Mouse (Mus musculus) gastrocnemius, adult 18-20 months (tissue): ENCODE measurements at regions not wholly inside any gene's neighbourhood (a gene's known extent, or its start where the extent isn't known, plus 50 kb on each side); places are given as distances from the start of the nearest gene placed in this dataset.

Source experiments
- DNase-seq: peaks from one replicate; pipeline ENCODE4 v3.0.0; 2021; ENCODE audit warnings: low spot score

DNA sequence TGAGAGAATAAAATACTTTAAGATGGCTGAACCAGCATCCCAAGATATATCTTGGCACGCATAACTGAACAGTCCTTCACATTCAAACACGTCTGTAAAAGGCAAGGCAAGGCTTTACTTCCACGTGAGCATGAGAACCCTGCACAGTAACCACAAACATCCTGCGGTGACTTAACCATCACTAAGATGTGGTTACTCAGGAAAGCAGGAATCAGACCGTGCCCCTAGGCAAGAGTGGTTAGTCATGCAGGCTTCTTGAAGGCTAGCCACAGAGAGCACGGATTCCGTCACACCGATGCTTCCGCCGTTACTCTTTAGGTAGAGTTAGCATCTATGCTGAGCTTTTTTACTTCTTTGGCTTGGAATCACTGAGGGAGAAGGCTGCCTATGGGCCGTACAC lies 266.8 kb downstream of the Barhl2 start:
- DNase-seq: no peak

GRCm38 (mm10) chr5:106181726-106182125 lies 276.2 kb downstream of the Barhl2 start:
- DNase-seq: no peak

DNA sequence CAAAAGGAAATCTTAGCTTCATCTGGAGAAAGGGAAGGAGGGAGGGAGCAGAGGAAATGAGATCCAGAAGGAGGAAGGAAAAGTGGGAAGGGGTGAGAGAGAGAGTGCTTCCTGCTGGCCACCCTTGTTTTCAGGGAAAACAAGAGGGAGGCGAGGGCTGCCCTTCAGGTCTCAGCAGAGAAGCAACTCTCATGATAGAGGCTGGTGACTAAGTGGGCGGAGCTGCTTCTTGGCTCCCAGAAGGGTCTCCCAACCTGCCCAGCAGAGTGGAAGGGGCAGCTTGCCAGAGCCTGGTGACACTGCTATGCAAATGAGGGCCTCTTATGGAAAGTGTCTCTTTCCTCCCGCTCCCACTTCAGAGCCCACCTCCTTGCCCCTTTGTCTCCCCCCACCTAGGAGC lies 285.8 kb downstream of the Barhl2 start:
- no peak for DNase-seq

DNA sequence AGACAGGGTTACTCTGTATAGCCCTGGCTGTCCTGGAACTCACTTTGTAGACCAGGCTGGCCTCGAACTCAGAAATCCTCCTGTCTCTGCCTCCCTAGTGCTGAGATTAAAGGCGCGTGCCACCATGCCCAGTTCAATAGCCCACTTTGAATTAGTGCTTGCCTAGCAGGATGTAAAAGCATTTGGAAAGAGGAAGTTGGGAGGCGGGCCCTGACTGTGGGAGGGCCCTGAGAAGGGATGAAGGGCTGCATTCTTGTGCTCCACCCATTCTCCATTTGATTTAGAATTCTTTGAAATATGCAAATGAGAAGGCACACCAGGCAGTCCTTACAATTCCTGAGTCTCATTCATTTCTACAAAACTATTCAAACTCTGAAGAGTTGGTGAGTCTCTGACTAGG lies 287.6 kb downstream of the Barhl2 start:
- no peak for DNase-seq

DNA sequence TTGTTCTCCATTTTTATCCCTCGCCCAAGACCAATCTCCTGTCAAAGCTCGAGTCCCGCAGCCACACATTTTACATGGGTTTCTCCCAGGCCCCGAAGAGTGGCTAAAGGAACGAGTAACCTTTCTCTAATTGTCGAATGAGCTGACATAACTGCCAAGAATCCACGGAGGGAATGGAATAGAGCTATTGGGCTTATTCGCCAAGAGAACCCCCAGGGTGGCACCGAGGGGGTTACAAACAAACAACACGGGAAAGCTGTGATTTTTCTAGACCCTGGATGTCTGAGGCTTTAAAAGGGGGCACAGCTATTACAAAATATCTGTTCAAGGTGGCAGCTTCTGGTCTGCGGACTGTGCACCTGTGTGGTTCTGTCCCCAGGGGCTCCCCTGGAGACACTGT lies 290.4 kb downstream of the Barhl2 start:
- no peak for DNase-seq

- no peak for DNase-seq
Observed at GRCm38 (mm10) chr5:106166266-106166665, 289.9 kb downstream of the Zfp326 start.

DNA sequence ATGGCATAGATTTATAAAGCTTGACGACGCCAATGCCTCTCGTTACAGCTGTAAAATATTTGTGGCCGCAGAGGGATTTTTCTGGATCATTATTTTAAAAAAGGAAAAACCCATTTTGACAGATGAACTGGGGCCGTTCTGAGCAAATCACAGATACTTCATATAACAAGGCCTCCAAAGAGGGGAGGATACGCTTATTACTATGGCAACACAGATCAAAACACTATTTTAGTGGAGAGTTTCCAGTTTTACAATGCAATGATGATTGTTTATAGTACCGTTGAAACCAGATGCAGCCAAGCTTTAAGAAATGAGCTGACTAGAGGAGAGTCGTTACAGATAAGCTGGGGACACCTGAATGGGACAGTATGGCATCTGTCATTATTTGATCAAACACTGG lies 287.8 kb downstream of the Zfp326 start:
- DNase-seq: no peak

DNA sequence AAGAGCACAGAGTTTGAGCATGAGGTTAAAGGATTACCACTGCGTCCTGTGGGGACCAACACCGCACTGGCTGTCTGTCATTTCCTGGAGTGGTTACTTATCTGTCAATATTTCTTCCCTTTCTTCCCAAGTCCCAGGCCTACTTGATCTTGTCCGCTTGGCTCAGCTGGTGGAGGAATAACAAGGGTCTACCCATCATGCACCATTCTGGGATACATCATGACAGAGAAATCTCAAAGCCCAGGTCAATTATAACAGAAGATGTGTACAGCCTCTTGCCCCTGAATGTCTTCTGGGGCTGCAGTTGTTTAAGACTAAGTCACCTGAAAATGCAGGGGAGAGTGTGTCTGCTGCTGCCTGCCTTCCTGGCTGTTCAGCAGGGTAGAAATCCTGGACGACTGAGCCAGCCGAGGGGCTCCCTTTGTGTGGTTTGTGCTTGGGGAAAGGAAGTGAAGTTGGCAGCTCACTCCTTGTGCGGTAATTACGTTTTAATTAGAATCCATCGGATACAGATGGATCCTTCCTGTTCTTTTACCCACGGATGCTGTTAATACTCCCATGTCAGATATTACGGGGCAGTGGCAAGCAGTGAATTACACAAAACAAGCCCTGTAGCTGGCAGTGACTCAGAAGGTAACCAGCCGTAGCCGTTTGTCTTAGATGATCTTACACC lies 286.8 kb downstream of the Zfp326 start:
- DNase-seq: no peak

GRCm38 (mm10) chr5:106139109-106139508 lies 262.7 kb downstream of the Zfp326 start:
- no peak for DNase-seq

DNA sequence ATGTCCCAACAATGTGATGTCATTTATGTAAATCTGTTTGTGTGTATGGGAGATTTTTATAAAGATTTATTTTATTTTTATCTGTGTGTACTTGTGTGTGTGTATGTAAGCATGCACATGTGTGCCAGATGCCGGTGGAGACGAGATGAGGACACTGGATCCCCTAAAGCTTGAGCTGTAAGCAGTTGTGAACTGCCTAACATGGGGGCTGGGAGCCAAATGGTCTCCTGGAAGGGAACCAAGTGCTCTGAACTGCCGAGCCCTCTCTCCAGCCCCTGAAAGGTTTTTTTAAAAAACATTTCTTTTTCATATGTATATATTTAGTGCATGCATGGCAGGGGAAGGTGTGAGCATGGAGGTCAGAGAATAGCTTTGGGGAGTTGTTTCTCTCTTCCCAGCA lies 246.6 kb downstream of the Zfp326 start:
- DNase-seq: no peak

- no peak for DNase-seq
Observed at GRCm38 (mm10) chr5:106119584-106119983, 243.2 kb downstream of the Zfp326 start.

- DNase-seq: no peak
Observed at GRCm38 (mm10) chr5:106113186-106113585, 236.8 kb downstream of the Zfp326 start.

GRCm38 (mm10) chr5:106108474-106108971 lies 232.2 kb downstream of the Zfp326 start:
- DNase-seq: no peak

- DNase-seq: no peak
Observed at GRCm38 (mm10) chr5:106102255-106102654, 225.9 kb downstream of the Zfp326 start.

DNA sequence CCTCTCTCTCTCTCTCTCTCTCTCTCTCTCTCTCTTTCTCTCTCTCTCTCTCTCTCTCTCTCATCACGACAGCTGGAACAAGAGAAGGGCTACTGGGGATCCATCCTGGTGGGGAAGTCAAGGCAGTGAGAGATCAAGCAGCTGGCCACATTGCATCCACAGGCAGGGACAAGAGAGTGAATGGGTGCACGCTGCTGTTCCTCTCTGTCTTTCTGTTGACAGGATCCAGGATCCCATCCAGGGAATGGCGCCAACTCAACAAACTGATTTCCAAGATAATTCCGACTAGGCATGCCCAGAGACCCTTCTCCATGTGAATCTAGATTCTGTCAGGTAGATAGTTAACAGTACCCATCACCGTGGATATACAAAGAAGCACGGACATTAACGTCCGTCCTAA lies 222.5 kb downstream of the Zfp326 start:
- DNase-seq: no peak

- DNase-seq: no peak
Observed at GRCm38 (mm10) chr5:106089332-106089731, 213.0 kb downstream of the Zfp326 start.

DNA sequence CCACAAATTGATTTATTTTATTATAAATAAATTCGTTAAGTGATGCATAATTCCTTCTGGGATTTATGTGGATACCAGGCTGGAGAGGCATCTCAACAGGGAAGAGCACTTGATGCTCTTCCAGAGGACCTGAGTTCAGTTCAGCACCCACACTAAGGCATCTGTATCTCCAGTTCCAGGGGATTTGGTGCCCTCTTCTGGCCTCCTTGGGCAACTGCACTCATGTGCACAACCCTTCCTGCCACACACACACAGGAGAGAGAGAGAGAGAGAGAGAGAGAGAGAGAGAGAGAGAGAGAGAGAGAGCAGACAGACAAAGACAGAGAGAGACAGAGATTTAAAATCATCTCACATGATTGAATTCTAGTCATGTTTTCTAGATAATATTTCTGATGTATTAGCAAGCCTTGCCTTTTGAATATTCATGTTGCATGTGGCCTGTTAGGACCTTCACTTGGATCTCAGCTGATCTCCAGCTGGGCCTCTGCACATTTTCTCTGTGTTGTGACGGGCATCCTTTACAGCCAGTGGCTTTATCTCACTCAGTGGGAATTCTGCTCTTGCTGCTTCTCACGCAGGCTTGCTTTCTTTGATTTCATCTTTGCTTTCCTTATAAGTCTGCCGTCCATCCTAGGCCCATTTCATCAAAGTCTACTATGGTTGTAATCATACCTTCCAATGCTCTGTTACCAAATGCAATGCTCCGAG lies 212.3 kb downstream of the Zfp326 start:
- no peak for DNase-seq

DNA sequence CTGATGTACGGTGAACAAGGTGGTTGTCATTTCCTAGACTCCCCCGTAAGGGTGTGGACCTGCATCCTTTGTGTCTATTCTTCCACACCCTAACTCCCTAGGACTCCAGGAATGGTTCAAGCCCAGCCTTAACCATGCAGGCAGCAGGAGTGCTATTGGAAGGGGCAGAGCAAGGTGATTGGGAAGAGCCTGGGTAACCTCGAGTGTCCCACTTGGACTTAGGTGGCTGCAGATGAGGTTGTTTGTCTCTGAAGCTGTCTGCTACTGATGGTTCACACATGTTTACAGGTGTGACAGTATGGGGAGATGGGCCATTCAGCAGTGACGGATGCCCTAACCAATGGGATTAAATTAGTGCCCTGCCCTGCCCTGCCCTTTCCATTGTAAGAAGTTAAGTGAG lies 207.4 kb downstream of the Zfp326 start:
- DNase-seq: no peak

DNA sequence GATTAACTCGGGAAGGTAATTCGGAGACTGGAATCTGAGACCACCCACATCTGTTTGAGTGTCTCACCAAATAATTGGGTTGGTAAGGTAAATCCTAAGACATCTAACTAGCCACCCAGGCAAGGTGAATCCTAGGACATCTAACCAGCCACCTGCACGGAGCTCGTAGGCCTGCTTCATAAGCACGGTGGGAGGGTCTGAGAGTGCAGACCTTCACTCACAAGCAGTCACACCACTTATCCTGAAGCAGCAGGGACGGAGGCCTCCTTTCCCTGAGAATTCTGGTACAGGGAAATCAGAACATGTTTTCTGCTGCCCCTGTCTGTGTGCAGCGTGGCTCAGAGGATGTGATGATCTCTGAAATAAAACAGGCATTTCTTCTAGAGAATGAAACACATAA lies 206.5 kb downstream of the Zfp326 start:
- no peak for DNase-seq

DNA sequence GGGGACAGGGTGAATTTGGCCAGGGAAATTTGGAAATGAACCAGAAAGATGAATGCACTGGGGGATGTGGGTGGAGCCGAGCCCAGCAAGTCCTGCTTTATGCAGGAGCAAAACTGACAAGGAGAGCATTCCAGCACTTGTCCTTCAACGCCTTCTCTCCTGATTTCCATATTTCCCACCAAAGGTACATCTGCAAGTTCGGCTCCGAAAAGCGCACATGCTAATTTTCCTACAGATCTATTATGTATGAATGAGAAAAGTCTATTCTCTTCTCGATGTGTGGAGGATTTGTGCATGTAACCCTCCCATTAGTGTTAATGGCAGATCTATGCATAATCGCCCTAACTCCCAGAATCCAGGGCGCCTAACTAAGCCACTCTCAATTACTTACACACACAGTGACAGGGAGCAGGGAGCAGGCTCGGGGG lies 190.8 kb downstream of the Zfp326 start:
- DNase-seq: no peak

DNA sequence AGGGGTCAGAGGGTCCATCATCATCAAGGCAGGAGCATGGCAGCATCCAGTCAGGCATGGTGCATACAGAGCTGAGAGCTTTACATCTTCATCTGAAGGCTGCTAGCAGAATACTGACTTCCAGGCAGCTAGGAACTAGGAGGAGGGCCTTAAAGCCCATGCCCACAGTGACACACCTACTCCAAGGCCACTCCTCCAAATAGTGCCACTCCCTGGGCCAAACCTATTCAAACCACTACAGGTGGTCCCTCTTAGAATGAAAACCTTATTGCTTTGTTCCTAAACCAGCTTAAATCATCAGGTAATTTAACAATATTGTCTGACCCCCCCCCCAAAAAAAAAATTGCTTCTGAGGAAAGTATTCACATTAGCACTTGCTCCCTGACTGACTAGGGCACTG lies 190.3 kb downstream of the Zfp326 start:
- DNase-seq: no peak

GRCm38 (mm10) chr5:106064366-106064765 lies 188.0 kb downstream of the Zfp326 start:
- no peak for DNase-seq

DNA sequence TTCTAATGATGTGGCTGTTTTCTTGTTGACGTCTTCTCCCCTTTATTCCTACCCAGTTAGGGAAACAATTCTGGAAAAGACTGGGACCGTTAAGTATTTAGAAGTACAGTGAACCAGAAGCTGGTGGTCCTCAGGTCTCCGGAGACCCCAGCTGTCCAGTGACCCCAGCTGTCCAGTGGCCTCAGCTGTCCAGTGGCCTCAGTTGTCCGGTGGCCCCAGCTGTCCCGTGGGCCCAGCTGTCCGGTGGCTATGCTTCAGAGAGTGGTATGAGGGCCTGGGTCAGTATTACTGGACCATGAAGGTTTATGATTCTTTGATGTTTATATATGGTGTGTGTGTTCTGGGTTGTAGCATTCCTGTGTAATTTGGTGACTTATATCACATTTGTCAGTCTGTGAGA lies 186.6 kb downstream of the Zfp326 start:
- no peak for DNase-seq
